Mouse (Mus musculus): ENCODE results near the gene Olfr799. TPM values are rescaled to one million over a fixed set of nuclear protein-coding genes. Genes with fewer than 3 reads are reported as not detected.

The Olfr799 gene
- not detected in 2 replicates for polyA plus RNA-seq (2012; rRNA removed; ENCODE audit: low replicate concordance)

GRCm38 (mm10) chr10:129637184-129637583 lies at the start of gene Olfr799:
Gene Olfr799 (plus strand): TSS chr10:129637484.

DNA sequence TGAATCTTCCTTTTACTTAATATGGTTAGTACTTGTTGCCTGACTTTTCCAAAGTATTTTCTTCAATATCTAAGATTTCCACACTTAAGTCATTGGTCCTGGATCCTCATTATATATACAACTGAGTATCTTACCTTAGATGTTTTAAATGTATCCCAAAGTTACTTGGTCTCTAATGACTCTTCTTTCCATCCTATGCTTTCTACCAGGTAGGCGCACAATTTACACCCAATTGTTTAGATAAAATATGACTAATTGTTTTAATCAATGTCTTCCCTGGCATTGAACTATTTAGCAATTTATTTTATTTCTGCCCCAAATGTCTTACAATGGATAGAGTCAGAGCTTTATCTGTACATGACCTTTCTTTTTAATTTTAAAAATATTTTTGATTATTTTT lies 24.8 kb upstream of the Olfr799 start, which contains the start of gene Olfr796:
Olfr796 (minus strand) TSS at position 101 of the 400 bp plus-strand sequence.

GRCm38 (mm10) chr10:129627834-129628233 lies 9.4 kb upstream of the Olfr799 start, which contains the start of gene Olfr798:
Gene Olfr798 (minus strand): TSS chr10:129627934.

GRCm38 (mm10) chr10:129657394-129657793 lies 20.1 kb downstream of the Olfr799 start, which contains the start of gene Olfr800:
Gene Olfr800 (plus strand): TSS chr10:129657694.

GRCm38 (mm10) chr10:129673765-129674164 lies 36.5 kb downstream of the Olfr799 start, which contains the start of gene Olfr801:
Gene Olfr801 (minus strand): TSS chr10:129673865.

DNA sequence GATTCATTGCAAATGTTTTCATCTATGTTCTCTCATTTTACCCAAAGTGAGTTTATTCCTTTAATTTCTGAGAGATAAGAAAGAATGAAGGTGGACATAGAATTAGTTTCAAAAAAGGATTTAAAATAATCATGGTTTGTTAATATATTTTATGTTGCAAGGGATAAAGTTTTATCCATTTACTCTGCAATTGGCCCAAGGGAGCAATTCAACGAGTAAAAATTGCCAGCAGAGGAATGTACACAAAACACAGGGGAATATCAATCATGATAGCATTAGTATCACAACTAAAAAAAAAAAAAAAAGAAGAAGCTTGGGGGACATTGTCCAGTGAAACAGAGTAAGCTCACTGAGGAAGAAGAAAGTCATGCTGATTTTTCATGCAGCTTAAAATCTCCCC lies 50.8 kb downstream of the Olfr799 start, which contains the start of gene Olfr802:
Olfr802 (minus strand) TSS at position 101 of the 400 bp plus-strand sequence.

GRCm38 (mm10) chr10:129694186-129694585 lies 56.9 kb downstream of the Olfr799 start, which contains the start of gene Olfr803:
Gene Olfr803 (minus strand): TSS chr10:129694286.

Other genes starting within 250 kb of the Olfr799 start
- not detected in 2 replicates for gene Olfr785, start 232.1 kb upstream of the Olfr799 start, polyA plus RNA-seq (2012; rRNA removed; ENCODE audit: low replicate concordance)
- gene Olfr786, start 210.2 kb upstream of the Olfr799 start, polyA plus RNA-seq (2012; rRNA removed; ENCODE audit: low replicate concordance), result not detected in 2 replicates
- not detected in 2 replicates for gene Olfr787, start 175.6 kb upstream of the Olfr799 start, polyA plus RNA-seq (2012; rRNA removed; ENCODE audit: low replicate concordance)
- gene Olfr788, start 166.5 kb upstream of the Olfr799 start, polyA plus RNA-seq (2012; rRNA removed; ENCODE audit: low replicate concordance), result not detected in 2 replicates
- not detected in 2 replicates for gene Olfr789, start 152.7 kb upstream of the Olfr799 start, polyA plus RNA-seq (2012; rRNA removed; ENCODE audit: low replicate concordance)
- gene Olfr790, start 139.0 kb upstream of the Olfr799 start, polyA plus RNA-seq (2012; rRNA removed; ENCODE audit: low replicate concordance), result not detected in 2 replicates
- not detected in 2 replicates for gene Olfr791, start 115.7 kb upstream of the Olfr799 start, polyA plus RNA-seq (2012; rRNA removed; ENCODE audit: low replicate concordance)
- gene Olfr792, start 98.3 kb upstream of the Olfr799 start, polyA plus RNA-seq (2012; rRNA removed; ENCODE audit: low replicate concordance), result not detected in 2 replicates
- not detected in 2 replicates for gene Olfr794, start 69.8 kb upstream of the Olfr799 start, polyA plus RNA-seq (2012; rRNA removed; ENCODE audit: low replicate concordance)
- gene Olfr796, start 24.9 kb upstream of the Olfr799 start, polyA plus RNA-seq (2012; rRNA removed; ENCODE audit: low replicate concordance), result not detected in 2 replicates
- gene Olfr798, start 9.6 kb upstream of the Olfr799 start, polyA plus RNA-seq (2012; rRNA removed; ENCODE audit: low replicate concordance), result not detected in 2 replicates
- not detected in 2 replicates for gene Olfr800, start 20.2 kb downstream of the Olfr799 start, polyA plus RNA-seq (2012; rRNA removed; ENCODE audit: low replicate concordance)
- gene Olfr801, start 36.4 kb downstream of the Olfr799 start, polyA plus RNA-seq (2012; rRNA removed; ENCODE audit: low replicate concordance), result not detected in 2 replicates
- not detected in 2 replicates for gene Olfr802, start 50.7 kb downstream of the Olfr799 start, polyA plus RNA-seq (2012; rRNA removed; ENCODE audit: low replicate concordance)
- not detected in 2 replicates for gene Olfr803, start 56.8 kb downstream of the Olfr799 start, polyA plus RNA-seq (2012; rRNA removed; ENCODE audit: low replicate concordance)
- gene Olfr804, start 65.7 kb downstream of the Olfr799 start, polyA plus RNA-seq (2012; rRNA removed; ENCODE audit: low replicate concordance), result not detected in 2 replicates
- not detected in 2 replicates for gene Olfr805, start 91.9 kb downstream of the Olfr799 start, polyA plus RNA-seq (2012; rRNA removed; ENCODE audit: low replicate concordance)
- not detected in 2 replicates for gene Olfr806, start 104.4 kb downstream of the Olfr799 start, polyA plus RNA-seq (2012; rRNA removed; ENCODE audit: low replicate concordance)
- gene Olfr807, start 120.3 kb downstream of the Olfr799 start, polyA plus RNA-seq (2012; rRNA removed; ENCODE audit: low replicate concordance), result not detected in 2 replicates
- gene Olfr808, start 128.0 kb downstream of the Olfr799 start, polyA plus RNA-seq (2012; rRNA removed; ENCODE audit: low replicate concordance), result not detected in 2 replicates
- not detected in 2 replicates for gene Olfr809, start 137.2 kb downstream of the Olfr799 start, polyA plus RNA-seq (2012; rRNA removed; ENCODE audit: low replicate concordance)
- not detected in 2 replicates for gene Olfr810, start 157.4 kb downstream of the Olfr799 start, polyA plus RNA-seq (2012; rRNA removed; ENCODE audit: low replicate concordance)
- gene Olfr811, start 166.9 kb downstream of the Olfr799 start, polyA plus RNA-seq (2012; rRNA removed; ENCODE audit: low replicate concordance), result not detected in 2 replicates
- not detected in 2 replicates for gene Olfr812, start 208.6 kb downstream of the Olfr799 start, polyA plus RNA-seq (2012; rRNA removed; ENCODE audit: low replicate concordance)
- gene Olfr813, start 217.9 kb downstream of the Olfr799 start, polyA plus RNA-seq (2012; rRNA removed; ENCODE audit: low replicate concordance), result not detected in 2 replicates
- gene Olfr814, start 242.4 kb downstream of the Olfr799 start, polyA plus RNA-seq (2012; rRNA removed; ENCODE audit: low replicate concordance), result not detected in 2 replicates